Mouse (Mus musculus) cortical plate, adult 2 months (tissue): Measurements from ENCODE around the gene Tom1l1. TPM values are rescaled to one million over a fixed set of nuclear protein-coding genes. Genes with fewer than 3 reads are reported as not detected.

Experiments
- H3K27ac ChIP-seq: fragments of 200-500 bp; 2 replicates; pipeline ENCODE4 v1.5.1; 2012; ENCODE audit warnings: low read length, control low read depth, inconsistent platforms; ENCODE audit not compliant: insufficient read depth
- H3K4me1 ChIP-seq: fragments of 200-500 bp; 2 replicates; pipeline ENCODE4 v1.6.1; 2011; ENCODE audit warnings: low read length; ENCODE audit not compliant: control insufficient read depth, insufficient read depth
- H3K4me3 ChIP-seq: fragments of 200-500 bp; 2 replicates; pipeline ENCODE4 v1.5.1; 2011; ENCODE audit warnings: mild to moderate bottlenecking, low read length, control low read depth; ENCODE audit not compliant: insufficient read depth
- CTCF ChIP-seq: fragments of 200-500 bp; IDR thresholded peaks from 2 replicates; pipeline ENCODE4 v1.5.1; 2011; ENCODE audit warnings: mild to moderate bottlenecking, control low read depth, low read length; ENCODE audit not compliant: insufficient read depth; ENCODE audit errors: extremely low read depth
- POLR2A ChIP-seq: fragments of 200-500 bp; IDR thresholded peaks from 2 replicates; pipeline ENCODE4 v1.6.1; 2011; ENCODE audit warnings: mild to moderate bottlenecking, low read length, control low read depth; ENCODE audit not compliant: insufficient read depth; ENCODE audit errors: extremely low read depth
- polyA plus RNA-seq: library from polyadenylated mRNA; depleted of rRNA; stranded (reverse); fragments of >200 nt; gene quantifications from 2 replicates; pipeline ENCODE4 v1.2.3, GENCODE M21; 2012

Gene Tom1l1
- polyA plus RNA-seq, 1 experiment = 23.6 TPM

DNA sequence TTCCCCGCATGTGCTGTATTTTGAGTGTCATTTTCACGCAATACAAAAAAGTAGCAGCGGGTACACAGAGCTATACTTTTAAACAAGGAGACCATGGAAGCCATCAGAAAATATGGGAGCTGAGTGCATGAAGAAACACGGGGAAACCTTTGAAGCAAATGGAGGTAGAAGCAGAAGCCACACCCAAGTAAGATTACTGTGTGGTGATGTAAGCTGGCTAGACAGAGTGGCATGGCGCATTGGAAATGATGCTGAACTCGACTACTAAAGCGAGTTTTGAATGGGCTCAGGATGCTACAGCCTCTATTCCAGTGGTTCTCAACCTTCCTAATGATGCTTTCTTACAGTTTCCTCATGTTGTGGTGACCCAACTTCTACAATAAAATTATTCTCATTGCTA, 11.1 kb downstream of the Tom1l1 start:
- no peak for TF ChIP-seq CTCF
- TF ChIP-seq POLR2A = no peak
- no peak overlapping the region for H3K27ac ChIP-seq
- no peak overlapping the region for H3K4me3 ChIP-seq
- peaks cover 4% of the 10 kb centered on the region for H3K4me1 ChIP-seq

DNA sequence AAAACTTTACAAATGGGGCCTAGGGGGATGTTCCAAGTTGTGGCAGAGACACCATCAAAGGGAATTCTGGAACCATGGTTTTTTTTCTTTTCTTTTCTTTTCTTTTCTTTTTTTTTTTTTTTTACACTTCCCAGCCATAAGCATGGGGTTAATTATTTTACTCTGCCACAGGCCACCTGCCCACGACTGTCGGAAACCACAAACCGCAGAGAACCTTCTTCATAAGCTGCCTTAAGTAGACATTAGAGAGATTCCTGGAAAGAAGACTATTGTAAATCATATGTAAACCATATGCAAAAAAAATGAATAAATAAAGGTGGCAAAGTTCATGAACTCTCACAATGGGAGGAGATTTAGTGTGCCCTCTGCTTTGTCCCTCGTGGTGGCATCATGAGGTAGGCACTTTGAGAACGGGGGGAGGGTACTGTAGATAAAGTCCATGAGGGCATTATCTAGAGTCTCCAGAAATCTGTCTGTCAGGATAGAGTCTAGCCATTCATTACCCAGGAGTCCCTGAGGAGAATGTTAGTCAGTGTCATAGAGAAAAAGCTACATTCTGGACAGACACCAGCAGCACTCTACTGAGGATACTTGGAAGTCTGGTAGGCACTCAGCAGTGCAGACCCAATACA, 12.6 kb downstream of the Tom1l1 start:
- Histone ChIP-seq H3K4me3 (no peak overlapping the region), H3K4me1 (peaks cover 4% of the 10 kb centered on the region), H3K27ac (no peak overlapping the region)
- TF ChIP-seq CTCF (no peak), POLR2A (no peak)

DNA sequence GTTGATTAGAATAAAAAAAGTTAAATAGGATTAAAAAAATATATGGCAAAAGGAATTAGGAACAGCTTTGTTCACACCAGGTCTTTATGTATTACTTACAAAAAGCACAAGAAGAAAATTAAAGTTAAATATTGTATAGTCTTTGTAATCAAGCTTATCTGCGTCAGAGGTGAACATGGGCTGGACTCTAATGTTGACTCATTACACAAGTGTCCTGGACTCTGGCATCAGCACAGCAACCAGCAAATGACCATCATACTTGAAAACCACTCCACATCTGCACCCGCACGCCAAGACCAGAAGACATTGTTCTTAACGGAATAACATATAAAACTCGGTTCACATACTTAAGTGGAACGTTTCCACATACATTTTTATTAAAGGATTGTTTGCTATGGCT, 20.8 kb downstream of the Tom1l1 start:
- no peak overlapping the region for H3K27ac ChIP-seq
- TF ChIP-seq CTCF (no peak), POLR2A (no peak)
- no peaks in the 10 kb centered on the region; the same call in 1 of the 2 replicates for H3K4me1 ChIP-seq

DNA sequence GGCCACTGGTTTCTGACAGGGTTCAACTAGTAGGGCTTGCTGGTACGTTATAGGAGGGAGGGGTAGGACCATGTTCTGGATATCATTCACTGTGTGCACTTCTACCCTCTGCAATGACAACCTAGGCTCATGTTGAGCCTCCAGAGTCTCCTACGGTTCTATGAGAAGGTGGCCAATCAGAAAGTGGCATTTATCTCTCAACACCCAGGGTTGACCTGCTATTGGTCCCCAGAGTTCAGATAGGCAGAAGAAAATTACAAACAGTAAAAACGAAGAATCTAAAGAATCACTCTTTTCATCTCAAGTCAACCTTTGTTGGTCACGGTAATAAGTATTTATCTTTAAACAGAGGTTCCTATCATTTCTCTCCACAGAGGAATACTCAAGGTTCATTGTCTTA, 21.2 kb downstream of the Tom1l1 start:
- H3K27ac ChIP-seq = no peak overlapping the region
- TF ChIP-seq POLR2A = no peak
- TF ChIP-seq CTCF = no peak

More for the DNA sequence above, 20.8 kb downstream of the Tom1l1 start:
- no peak overlapping the region for H3K4me3 ChIP-seq

DNA sequence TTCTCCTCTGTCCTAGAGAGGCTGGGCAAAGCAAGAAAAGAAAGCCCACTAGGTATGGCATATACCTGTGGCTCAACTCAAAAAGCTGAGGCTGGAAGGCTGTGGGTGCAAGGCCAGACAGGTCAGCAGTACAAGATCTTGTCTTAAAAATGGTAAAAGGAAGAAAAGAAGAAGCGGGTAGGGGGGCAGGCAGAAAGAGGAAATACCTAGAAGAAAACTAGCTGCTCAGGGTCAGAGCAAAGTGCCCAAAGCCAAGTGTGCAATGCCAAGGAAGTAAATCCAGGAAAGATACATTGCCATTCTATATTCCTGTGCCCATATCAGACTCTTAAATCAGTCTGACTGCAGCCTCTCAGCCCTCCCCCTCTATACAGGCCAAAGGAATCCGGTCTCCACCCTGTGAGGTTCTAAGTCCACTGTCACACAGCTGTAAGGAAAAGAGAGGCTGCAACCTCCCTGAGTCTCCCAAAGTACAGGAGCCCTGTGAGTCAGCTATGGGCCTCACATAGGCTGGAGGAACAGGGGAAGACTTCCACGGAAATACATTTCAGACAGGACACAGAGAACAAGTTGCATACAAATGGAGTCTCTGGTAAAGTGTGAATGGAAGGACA, 21.9 kb downstream of the Tom1l1 start:
- peak overlapping the region; percentile 35; the same call in 1 of the 2 replicates for H3K27ac ChIP-seq
- no peaks in the 10 kb centered on the region; the same call in 1 of the 2 replicates for H3K4me1 ChIP-seq
- no peak overlapping the region for H3K4me3 ChIP-seq
- TF ChIP-seq CTCF (no peak), POLR2A (no peak)

More for the DNA sequence above, 21.2 kb downstream of the Tom1l1 start:
- H3K4me1 ChIP-seq = no peaks in the 10 kb centered on the region; the same call in 1 of the 2 replicates
- H3K4me3 ChIP-seq = no peak overlapping the region

DNA sequence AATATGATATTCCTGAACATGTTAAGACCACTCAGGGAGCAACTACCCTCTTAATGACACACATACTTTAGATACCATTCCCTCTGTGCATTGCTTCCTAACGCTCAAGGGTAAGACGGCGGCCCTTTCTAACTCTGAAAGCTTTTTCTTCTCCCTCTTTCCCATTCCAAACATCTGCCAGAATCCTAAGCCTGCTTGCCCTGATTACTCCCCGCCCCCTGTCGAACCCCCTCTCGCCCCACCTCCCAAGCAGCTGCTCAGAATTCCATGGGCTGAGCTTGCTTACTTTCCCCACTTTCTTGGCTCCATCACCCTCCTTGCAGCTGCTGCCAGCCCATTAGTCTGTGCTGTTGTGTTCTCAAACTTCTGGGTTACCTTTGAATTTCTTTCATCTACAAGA, 23.0 kb downstream of the Tom1l1 start:
- H3K4me3 ChIP-seq = no peak overlapping the region
- no peaks in the 10 kb centered on the region; the same call in 1 of the 2 replicates for H3K4me1 ChIP-seq
- H3K27ac ChIP-seq = peak overlapping the region; percentile 69; the same call in 1 of the 2 replicates
- TF ChIP-seq POLR2A = no peak

DNA sequence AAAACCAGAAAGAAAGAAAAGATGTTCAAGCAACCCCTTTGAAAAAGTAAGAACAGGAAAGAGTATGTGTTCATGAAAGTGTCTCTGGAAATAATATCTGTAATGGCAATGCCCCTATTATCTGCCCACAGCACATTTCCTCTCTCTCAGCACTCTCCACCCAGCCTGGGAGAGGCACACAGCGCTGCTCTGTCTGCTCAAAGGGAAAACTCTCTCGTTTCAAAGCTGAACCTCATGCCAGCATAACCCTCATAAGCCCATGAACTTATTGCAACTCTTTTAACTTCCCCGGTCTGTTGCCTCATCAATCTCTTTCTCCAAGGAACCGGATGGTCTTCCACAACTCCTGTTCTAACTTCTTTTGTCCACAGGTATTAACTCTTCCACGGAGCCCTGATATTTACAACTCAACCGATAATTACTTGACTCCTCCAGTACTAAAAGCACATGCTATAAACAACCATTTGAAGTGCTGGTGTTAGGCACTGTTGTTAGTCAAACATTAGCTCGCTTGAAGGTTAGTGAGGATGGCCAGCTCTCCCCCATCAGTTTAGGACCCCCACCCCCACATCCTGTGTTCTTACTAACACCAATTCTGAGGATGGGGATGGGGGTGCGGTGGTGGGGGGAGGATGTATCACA, 23.7 kb downstream of the Tom1l1 start:
- Histone ChIP-seq H3K4me3 (no peak overlapping the region), H3K27ac (no peak overlapping the region; the same call in 1 of the 2 replicates)

DNA sequence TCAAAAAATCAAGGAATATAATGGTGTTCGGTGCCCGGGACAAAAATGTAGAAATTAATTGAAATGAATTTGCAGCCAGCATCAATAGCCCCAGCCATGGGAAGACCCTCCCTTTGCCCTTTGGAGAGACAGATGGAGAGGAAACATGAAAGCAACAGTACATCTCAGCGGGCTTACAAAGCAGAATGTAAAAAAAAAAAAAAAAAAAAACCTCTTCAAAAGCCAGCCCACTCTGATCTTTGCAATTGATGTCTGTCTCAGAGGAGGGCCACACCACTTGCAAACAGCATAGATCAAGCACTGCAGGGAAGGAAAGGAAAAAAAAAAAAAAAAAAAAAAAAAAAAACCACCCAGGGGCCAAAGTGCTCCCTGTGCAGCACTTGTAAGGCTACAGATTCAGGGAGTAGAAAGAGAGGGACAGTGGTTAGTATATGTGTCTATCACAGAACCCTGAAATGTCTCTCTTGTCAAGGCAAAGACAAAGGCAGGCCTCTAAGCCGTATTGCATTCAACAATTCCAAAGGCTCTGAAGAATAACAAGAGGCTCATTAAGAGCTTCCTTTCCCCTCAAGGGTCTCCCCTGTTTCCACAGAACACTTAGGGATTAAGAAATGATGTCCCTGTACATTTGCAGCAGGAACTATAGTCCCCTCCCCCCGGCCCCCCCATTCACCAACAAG, 24.4 kb downstream of the Tom1l1 start:
- TF ChIP-seq POLR2A = no peak
- no peak for TF ChIP-seq CTCF
- Histone ChIP-seq H3K27ac (no peak overlapping the region; the same call in 1 of the 2 replicates), H3K4me3 (no peak overlapping the region), H3K4me1 (no peaks in the 10 kb centered on the region; the same call in 1 of the 2 replicates)

More for the DNA sequence above, 23.7 kb downstream of the Tom1l1 start:
- no peaks in the 10 kb centered on the region; the same call in 1 of the 2 replicates for H3K4me1 ChIP-seq
- TF ChIP-seq POLR2A = no peak
- TF ChIP-seq CTCF = no peak

DNA sequence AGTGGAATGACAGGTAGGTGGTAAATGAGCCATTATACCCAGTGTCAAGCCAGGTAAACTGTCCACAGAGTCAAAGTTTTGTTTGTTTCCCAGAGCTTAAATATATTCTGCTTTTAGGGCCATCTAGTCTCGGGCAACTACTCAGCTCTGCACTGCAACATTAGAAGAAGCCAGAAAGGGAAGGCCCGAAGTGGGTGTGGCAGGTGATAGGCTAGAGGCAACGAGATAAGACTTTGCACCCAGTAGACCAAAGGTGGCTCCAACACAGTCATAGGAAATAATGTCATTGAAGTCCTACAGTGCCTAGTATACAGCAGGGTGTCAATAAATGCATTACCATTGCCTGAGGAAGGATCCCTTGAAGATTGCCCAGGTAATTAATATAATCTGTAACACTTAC, 25.1 kb downstream of the Tom1l1 start:
- Histone ChIP-seq H3K4me3 (no peak overlapping the region), H3K27ac (no peak overlapping the region)

DNA sequence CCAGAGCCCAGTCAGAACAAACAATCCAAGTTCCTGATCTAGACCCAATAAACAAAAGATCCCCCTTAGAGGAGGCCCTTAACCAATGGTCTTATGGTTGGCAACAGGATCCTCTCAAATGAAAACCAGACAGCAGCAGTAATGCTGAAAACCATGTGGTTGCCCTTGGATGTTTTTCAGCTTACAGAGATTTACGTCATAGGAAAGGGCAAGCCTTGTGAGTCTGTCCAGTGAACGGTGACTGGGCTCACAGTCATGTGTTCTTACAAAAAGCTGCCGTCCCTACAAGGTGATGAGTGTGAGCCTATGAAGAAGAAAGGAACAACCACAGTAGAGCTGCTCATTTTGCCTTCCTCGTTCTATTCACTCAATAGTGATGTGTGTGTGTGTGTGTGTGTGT, 27.5 kb downstream of the Tom1l1 start:
- no peak for TF ChIP-seq CTCF
- TF ChIP-seq POLR2A = no peak
- no peak overlapping the region for H3K4me3 ChIP-seq
- no peak overlapping the region for H3K27ac ChIP-seq
- H3K4me1 ChIP-seq = no peaks in the 10 kb centered on the region; the same call in 1 of the 2 replicates

More for the DNA sequence above, 25.1 kb downstream of the Tom1l1 start:
- no peaks in the 10 kb centered on the region; the same call in 1 of the 2 replicates for H3K4me1 ChIP-seq
- TF ChIP-seq CTCF (no peak), POLR2A (no peak)
